Mouse (Mus musculus) left cerebral cortex, postnatal 25 days (tissue): Measurements from ENCODE around the gene Lpcat3. TPM values are rescaled to one million over a fixed set of nuclear protein-coding genes. Genes with fewer than 3 reads are reported as not detected.

ENCODE experiments used
- DNase-seq, 2 experiments: peaks; one replicate each; pipeline ENCODE4 v3.0.0; 2022; ENCODE audit warnings: low spot score in 2 of 2, mixed read lengths in 1 of 2
- intact Hi-C: fragments of 180-260 bp; cut with DNase I; formaldehyde crosslinking; loops from one replicate; pipeline ENCODE4 v1.15.1; 2025
- total RNA-seq, 2 experiments: library from RNA; stranded (reverse); gene quantifications; 2 replicates each; pipeline ENCODE4 v1.2.3; 2021

The Lpcat3 gene
- total RNA-seq, 2 experiments from 2014 or later: 22.4 to 31.2 TPM

DNA sequence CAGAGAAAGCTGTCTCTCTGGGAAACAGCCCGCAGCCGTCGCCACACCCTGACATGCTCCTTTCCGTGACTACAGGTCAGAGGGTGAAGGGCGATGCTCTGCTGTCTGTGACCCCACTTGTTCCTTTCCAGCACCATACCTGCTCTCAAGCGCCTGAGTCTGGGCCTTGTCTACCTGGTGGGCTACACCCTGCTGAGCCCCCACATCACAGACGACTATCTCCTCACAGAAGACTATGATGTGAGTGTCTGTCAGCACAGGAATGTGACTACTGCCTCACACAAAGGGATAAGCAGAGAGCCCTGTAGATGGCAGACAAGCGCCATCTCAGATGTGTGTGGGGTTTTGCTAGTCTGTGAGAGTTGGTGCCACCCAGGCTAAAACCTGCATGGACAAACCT, 38.5 kb downstream of the Lpcat3 start:
- intact Hi-C loops: loop anchor here (5.0 kb wide), 1 partner anchor 39 kb away; the partner anchor contains the start of gene Lpcat3
- no peak for DNase-seq

DNA sequence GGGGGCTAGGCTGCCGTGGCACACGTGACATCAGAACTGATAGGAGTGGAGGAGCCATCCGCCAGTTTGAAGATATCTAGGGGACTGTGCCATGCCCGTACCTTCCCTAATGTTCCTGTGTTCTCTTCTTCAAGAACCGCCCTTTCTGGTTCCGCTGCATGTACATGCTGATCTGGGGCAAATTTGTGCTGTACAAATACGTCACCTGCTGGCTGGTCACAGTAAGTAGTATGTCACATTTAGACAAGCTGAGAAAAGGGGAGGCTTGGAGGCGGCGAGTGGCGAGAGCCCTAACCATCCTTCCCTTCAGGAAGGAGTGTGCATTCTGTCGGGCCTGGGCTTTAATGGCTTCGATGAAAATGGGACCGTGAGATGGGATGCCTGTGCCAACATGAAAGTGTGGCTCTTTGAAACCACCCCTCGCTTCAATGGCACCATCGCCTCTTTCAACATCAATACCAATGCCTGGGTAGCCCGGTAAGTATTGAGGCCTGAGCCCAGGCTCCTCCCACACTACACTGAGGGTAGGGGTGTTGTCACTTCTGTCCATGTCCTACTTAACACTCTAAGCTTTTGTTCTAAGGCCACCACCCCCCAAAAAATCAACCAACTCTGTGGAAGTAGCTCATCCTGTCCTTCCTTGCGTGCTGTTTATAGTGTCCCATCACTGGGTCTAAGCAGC, 39.4 kb downstream of the Lpcat3 start:
- intact Hi-C loops: loop anchor here (5.0 kb wide), 1 partner anchor 40 kb away; the partner anchor contains the start of gene Lpcat3
- no peak for DNase-seq

DNA sequence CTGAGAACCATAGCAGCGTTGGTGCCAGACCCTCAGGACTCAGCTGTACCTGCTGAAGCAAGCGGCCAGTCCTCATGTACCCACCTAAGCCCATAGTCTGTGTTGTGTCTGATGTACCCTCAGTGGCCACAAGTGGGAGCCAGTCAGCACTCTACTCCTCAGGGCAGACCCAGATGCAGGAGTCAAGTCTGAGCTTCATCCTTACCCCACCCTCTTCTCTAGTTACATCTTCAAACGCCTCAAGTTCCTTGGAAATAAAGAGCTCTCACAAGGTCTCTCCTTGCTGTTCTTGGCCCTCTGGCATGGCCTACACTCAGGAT, 39.9 kb downstream of the Lpcat3 start:
- intact Hi-C loops: loop anchor here (5.0 kb wide), 1 partner anchor 40 kb away; the partner anchor contains the start of gene Lpcat3
- peak; percentile 66 to 75 for DNase-seq

DNA sequence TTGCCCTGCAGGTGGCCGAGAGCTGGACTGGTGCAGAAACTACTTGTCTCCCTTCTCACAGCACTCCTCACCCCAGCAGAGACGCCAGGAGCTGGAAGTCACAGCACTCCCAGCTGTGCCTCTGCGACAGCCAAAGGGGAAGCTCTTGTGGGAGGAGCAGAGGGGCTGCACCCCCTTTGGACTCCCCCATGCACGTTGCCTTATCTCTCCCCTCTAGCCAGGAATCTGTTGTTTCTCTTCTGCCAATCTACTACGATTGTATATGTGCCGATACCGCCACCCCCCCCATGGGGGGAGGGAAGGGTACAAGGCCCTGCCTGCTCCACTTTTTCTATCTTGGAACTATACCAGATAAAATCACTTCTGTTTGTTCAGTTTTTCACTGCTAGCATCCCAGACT, 41.0 kb downstream of the Lpcat3 start:
- DNase-seq: no peak
- intact Hi-C loops: loop anchor here (5.0 kb wide), 1 partner anchor 41 kb away; the partner anchor contains the start of gene Lpcat3

DNA sequence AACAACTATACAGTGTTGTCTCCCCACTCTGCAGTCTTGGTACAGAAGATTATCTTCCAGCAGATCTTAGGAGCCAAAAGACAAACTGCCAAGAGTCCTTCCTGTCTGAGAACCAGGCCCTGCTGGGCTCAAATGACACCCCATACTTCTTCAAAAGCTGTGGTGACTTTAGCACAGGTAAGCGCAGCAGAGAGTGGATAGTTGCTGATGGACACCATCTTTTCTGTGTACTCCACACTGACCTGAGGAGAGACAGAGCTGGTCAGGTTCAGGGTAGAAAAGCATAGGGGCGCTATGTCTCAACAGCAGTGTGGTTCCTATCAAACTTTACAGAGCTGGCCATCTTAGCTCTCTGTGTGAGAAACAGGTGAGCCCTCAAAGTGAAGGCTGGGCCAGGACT, 41.6 kb downstream of the Lpcat3 start:
- DNase-seq: no peak
- intact Hi-C loops: loop anchor here (5.0 kb wide), 1 partner anchor 42 kb away; the partner anchor contains the start of gene Lpcat3

DNA sequence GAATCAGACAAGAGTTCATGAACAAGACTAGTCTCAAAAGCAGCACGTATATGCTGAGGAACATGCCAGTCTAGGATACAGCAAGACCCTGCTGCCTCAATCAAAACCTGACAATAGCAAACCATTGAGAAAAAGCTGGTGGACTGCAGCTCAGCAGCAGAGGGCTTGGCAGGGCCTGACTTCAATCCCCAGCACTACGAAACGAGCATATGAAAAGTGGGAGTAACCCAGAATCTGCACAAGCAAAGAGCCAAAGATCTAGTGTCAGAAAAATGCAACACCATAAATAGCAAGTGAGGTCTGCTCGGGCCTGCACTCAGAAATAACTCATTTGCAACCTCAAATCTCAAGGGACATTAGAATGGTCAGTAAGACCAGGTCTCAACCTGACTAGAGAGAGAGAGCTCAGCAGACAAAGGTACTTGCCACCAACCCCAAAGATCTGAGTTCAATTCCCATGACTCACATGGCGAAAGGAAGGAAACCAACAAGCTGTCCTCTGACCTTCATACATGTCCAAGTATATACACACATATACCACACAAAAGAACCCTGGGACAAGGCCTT, 43.3 kb downstream of the Lpcat3 start:
- intact Hi-C loops: no loop called here
- DNase-seq: no peak

DNA sequence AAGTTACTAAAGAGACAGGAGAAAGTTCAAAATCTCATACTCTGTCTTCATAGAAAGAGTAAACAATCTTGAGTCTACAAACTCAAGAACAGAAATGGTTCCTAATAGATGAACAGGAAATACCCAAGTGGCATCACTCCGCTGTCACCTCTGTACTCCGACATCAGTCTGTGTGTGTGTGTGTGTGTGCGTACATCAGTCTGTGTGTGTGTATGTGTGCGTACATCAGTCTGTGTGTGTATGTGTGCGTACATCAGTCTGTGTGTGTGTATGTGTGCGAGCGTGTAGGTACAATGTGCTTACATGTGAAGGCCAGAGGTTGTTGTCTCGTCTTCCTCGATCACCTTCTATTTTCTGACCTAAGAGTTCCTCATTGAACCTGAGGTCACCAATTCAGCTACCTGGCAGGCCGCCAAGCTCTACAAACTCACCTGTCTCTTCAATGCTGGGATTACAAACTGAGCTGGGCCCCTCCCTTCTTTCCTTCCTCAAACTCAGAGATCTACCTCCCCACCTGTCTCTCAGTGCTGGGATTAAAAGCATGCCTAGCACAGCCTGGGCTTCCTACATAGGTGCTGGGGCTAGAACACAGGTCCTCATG, 45.6 kb downstream of the Lpcat3 start:
- intact Hi-C loops: no loop called here

DNA sequence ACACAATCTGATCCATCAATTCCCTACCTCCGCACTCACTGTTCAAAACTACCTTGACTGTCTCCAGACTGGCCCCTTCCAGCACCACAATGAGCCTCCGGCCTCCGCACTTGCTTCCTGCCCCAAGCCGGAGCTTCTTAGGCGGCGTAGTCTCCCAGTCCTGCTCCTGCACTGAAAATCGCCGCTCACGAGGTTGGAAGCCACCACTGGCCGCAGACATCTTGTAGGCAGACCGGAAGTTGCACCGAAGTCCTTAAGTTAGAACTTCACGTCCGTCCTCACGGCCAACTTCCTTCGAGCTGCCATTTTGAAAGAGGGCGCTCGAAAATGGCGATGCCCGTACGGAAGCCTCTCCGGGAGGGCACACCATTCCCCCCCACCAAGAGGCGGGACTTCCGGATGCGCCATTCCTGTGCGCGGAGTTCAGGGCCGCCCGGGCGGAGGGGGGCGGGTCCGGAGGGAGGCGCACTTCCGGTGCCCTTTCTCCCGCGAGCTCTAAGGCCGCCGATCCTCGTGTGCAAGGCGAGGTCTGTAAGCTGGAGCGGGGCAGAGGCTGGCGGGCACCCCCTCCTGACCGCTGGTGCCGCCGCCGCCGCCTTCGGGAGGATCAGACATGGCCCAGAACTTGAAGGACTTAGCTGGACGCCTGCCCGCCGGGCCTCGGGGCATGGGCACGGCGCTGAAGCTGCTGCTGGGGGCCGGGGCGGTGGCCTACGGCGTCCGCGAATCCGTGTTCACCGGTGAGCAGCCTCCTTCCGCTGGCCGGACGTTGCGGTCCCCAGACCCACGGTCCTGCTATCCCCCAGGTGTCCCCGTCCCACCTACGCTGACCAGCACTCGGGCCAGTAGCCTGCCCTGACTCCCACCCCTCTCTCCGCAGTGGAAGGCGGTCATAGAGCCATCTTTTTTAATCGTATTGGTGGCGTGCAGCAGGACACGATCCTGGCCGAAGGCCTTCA, 49.3 kb downstream of the Lpcat3 start, which contains the start of the genes Emg1 and Phb2:
TSS of gene Emg1 (minus strand) at position 355 of the 959 bp plus-strand sequence.
TSS of gene Phb2 (plus strand) at position 513 of the 959 bp plus-strand sequence.
- DNase-seq: peak; percentile 98 to 99
- intact Hi-C loops: loop anchor here (2.0 to 5.0 kb wide), 4 partner anchors 29 to 295 kb away; partner anchors contain the start of genes Atn1, Gm45234, Grcc10 and Lpcat3

More for the DNA sequence above, 45.6 kb downstream of the Lpcat3 start:
- no peak for DNase-seq

DNA sequence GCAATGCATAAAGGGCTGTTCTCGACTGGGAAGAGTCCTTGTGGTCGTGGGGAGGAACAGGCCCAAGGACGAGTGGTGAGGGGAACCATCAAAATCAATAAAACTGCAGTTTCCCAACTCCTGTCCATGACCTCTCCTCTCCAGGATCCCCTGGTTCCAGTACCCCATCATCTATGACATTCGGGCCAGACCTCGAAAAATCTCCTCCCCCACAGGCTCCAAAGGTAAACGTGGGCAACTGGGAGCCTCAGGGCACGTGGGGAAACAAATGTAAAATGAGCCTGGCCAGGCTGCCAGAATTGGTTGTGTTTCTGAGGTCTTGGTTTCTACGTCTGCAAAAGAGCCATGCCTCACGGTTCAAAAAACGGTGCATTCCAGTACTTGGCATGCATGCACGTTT, 50.1 kb downstream of the Lpcat3 start:
- intact Hi-C loops: loop anchor here (2.0 to 5.0 kb wide), 4 partner anchors 28 to 294 kb away; partner anchors contain the start of genes Atn1, Gm45234, Grcc10 and Lpcat3
- DNase-seq: no peak

DNA sequence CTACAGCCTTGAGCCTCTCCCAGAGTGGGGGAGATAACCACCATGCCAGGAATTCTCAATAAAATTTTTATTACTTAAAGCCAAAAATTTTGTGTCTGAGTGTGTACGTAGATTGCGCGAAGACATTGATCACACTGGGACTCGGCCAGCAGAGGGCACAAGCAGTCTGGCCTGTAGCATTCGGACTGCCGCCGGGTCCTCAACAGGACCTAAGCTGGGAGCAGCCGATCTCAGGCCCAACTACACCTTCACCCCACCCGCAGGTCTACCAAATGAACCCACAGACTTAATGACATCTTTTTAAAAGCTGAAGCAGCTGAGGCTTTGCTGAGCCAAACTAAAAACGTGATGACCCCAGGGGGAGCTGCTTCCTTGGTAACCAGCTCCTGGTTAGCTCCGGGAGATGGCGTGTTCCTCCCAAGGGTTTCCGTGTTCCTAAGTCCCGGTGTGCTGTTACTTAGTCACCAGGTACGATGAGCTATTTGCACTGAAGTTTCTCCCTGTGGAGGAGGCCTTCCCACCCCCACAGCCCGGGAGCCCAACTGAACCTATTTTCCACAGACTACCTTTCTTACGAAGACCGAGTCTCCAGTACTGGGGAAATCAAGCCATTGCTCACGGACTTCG, 54.1 kb downstream of the Lpcat3 start:
- DNase-seq: no peak
- intact Hi-C loops: no loop called here

DNA sequence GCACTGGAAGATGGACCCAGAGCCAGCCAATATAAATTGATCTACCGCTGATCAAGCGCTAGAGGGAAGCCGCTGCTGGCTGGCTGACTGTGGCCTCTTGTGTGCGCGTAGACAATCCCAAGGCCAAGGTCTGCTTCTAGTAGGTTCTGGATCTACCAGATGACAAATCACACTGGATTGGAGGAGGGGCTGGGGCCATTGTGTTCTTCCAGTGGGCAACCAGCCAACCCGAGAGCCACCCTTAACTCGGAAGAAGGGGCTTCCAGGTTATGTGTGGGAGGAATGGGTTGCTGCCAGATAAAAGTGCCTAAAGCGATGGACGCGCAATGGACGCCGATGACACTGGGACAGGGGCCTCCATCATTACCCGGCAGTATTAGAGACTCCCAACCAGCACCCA, 55.1 kb downstream of the Lpcat3 start:
- intact Hi-C loops: no loop called here

DNA sequence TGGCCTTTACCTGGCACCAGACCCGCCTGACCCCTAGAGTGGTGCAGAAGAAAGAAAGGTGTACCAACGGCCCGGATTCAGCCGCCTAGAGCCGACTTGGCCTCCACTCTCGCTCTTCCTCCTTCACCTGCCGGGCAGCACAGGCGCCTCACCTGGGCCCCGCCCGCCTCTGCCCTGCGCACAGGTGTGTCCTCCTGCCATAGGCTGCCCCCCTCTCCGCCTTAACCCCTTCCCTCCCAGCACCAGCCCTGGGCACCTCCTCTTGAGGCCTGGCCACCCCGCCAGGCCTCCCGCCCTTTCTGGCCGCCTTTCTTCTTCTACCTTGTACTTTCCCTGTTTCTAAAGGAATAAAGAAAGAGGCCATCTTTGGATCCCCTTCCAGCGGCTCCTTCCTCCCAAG, 55.9 kb downstream of the Lpcat3 start:
- intact Hi-C loops: no loop called here

More for the DNA sequence above, 55.1 kb downstream of the Lpcat3 start:
- no peak for DNase-seq

DNA sequence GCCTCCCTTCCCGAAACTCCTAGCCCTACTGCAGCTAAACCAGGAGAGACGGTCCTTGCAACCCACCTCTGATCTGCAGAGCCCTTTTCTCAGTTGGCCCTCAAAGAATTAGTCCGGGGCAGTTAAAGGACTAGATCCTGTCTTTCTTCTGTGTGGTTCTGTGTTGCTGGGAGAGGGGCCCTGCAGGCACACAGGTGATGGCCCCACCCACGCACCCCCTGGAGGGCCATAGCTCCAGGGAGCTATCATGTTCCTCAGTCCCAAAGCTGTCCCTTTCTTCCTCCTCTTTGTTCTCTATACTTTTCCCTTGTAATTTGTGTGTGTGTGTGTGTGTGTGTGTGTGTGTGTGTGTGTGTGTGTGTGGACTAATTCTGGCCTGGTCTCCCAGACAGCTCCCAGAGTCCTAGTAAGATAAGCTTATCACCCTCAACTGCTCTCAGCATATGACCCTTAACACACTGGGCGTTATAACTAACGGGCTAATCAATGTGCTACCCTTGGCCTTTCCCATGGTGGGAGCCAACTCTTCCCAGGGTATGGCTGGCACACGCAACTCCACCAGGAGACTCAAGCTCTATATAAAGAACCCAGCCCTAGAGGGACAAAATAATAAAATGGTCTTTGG, 56.6 kb downstream of the Lpcat3 start:
- DNase-seq: no peak
- intact Hi-C loops: no loop called here

More for the DNA sequence above, 55.9 kb downstream of the Lpcat3 start:
- DNase-seq: no peak

DNA sequence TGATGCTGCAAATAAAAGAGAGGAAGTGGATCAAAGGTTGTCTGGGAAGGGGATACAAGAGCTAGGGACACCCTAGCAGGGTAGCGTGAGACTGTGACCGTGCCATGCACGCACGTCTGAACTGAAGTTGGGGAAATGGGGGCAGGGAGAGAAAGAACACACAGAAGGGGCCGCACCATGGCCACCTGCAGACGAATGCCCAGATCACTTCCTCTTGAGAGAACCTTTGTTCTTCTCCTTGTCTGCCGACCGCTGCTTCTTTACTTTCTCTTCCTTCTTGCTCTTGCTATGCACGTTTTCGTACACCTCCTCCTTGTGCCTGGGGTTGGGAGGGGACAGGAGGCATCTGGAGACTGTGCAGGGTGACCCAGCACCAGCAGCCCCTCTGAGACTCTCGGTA, 58.1 kb downstream of the Lpcat3 start:
- no peak for DNase-seq
- intact Hi-C loops: no loop called here

DNA sequence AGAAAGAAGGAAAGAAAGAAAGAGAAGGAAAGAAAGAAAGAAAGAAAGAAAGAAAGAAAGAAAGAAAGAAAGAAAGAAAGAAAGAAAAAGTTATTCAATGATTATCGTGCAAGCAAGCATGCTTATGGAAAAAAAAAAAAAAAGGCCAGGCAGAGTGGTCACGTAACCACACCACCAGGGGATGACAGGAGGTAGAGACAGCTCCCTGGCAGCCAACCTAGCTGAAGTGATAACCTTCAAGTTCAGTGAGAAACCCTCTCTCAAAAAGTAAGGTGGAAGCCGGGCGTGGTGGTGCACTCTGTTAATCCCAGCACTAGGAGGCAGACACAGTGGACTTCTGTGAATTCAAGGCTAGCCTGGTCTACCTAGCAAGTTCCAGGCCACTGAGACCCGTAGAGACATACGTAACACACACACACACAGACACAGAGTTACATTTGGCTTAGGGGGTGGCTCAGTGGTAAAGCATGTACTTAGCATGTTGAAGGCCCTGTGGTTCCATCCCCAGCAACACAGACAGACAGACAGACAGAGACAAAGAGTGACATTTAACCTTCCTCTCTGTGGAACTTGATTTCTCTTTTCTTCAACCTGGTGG, 60.1 kb downstream of the Lpcat3 start:
- intact Hi-C loops: no loop called here
- no peak for DNase-seq

DNA sequence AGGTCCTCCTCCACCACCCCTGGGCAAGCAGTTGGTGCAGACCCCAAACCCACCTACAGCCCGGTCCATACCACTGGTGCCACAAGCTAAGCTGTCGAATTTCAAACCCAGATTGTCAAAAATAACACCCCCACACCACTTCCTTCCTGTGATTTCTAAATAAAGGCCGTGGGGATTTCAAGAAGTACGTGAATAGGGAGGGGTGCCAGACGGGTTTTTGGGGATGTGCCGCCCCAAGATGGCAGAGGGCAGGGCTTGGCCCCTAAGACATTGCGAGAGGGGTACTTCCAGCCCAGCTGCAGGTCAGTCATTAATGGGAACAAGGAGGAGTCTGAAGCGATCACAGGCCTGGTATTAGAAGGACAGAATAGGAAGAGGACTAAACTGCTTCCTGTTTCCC, 60.7 kb downstream of the Lpcat3 start:
- DNase-seq: no peak
- intact Hi-C loops: no loop called here

DNA sequence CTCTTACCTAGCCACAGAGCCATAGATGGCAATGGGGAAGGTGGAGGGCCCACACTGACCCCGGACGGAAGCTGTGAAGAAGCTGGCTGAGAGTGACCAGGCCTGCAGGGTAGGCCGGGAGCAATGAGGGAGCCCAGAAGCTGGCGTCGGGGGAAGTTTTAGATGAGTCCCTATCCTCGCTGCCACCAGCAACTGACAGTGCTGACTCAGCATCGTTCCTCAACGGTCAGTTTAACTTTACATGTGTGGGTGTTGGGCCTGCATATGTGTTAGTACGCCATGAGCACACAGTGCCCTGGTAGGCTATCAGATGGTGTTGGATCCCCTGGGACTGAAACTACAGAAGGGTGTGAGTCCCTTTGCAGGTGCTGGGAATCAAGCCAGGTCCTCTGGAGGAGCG, 61.6 kb downstream of the Lpcat3 start:
- no peak for DNase-seq
- intact Hi-C loops: no loop called here

DNA sequence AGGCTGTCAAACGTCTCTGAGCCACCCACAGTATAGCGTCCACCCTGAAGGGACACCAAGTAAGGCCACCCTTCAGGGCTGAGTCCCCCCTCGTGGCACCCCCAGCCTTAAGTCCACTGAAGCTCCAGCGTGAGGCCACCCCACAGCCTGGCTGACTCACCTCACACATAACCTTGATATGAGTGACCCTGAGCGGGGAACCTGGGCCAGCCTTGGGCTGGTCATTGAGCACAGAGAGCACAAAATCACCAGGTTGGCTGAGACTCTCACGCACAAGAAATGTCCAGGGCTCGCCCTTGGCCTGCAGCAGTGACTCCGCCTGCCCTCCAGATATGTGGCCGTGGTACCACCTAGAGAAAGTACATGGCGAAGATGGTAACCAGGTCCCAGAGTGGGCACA, 65.8 kb downstream of the Lpcat3 start:
- no peak for DNase-seq

More for the DNA sequence above, 65.8 kb downstream of the Lpcat3 start:
- intact Hi-C loops: no loop called here
